Mouse (Mus musculus): ENCODE data around the gene Krtap14. TPM values are rescaled to one million over a fixed set of nuclear protein-coding genes. Genes with fewer than 3 reads are reported as not detected.
A peak's percentile ranks its signal among the peaks of the same experiment; 100 is the strongest.

Krtap14 gene
- polyA plus RNA-seq, 1 experiment from 2014 or later, result not detected

GRCm38 (mm10) chr16:88847363-88847762 lies 21.4 kb upstream of the Krtap14 start:
- Histone ChIP-seq H3K4me3 (ENCODE audit: low read depth, low read length) (no peak overlapping the region), H3K27me3 (ENCODE audit: insufficient read depth, low read length) (no peaks in the 10 kb centered on the region), H3K4me2 (ENCODE audit: low read depth, low read length) (no peak overlapping the region), H3K4me1 (ENCODE audit: insufficient read depth) (peaks cover 2% of the 10 kb centered on the region; the same call in 1 of the 2 replicates), H3K27ac (ENCODE audit: low read depth) (peak overlapping the region; percentile 80), H3K9ac (replicated peaks) (no peak overlapping the region), H3K9me3 (ENCODE audit: low read length) (no peaks in the 10 kb centered on the region), H3K36me3 (replicated peaks; ENCODE audit: insufficient read depth, low read length) (no peaks in the 10 kb centered on the region)
- no peak for DNase-seq
- 64% methylated on average over 1 of the region's 1 CpGs for WGBS (ENCODE audit: insufficient replicate concordance)
- ATAC-seq, result 0 out of 2 replicates have a peak, but pooled peaks have one; percentile 37
- TF ChIP-seq EP300 (IDR thresholded peaks at IDR 0.05; ENCODE audit: low read depth) (no peak), CTCF (IDR thresholded peaks at IDR 0.05; ENCODE audit: low read depth) (no peak)

- H3K27ac ChIP-seq (ENCODE audit: low read depth), result no peak overlapping the region
- no peak overlapping the region for H3K9ac ChIP-seq (replicated peaks)
- ATAC-seq (no peak), DNase-seq (no peak)
- WGBS (ENCODE audit: insufficient replicate concordance), result 69% methylated on average over 3 of the region's 3 CpGs
- no peaks in the 10 kb centered on the region for H3K36me3 ChIP-seq (replicated peaks; ENCODE audit: insufficient read depth, low read length)
- no peaks in the 10 kb centered on the region for H3K27me3 ChIP-seq (ENCODE audit: insufficient read depth, low read length)
- no peaks in the 10 kb centered on the region for H3K9me3 ChIP-seq (ENCODE audit: low read length)
- H3K4me2 ChIP-seq (ENCODE audit: low read depth, low read length), result no peak overlapping the region
- TF ChIP-seq EP300 (IDR thresholded peaks at IDR 0.05; ENCODE audit: low read depth) (no peak), CTCF (IDR thresholded peaks at IDR 0.05; ENCODE audit: low read depth) (no peak)
- H3K4me3 ChIP-seq (ENCODE audit: low read depth, low read length), result no peak overlapping the region
- H3K4me1 ChIP-seq (ENCODE audit: insufficient read depth), result no peaks in the 10 kb centered on the region
Measured at GRCm38 (mm10) chr16:88826978-88827377, 1.0 kb upstream of the Krtap14 start.

GRCm38 (mm10) chr16:88823736-88824135 lies 2.2 kb downstream of the Krtap14 start:
- Histone ChIP-seq H3K4me2 (ENCODE audit: low read depth, low read length) (no peak overlapping the region), H3K27ac (ENCODE audit: low read depth) (no peak overlapping the region), H3K9me3 (ENCODE audit: low read length) (no peaks in the 10 kb centered on the region), H3K4me1 (ENCODE audit: insufficient read depth) (no peaks in the 10 kb centered on the region), H3K36me3 (replicated peaks; ENCODE audit: insufficient read depth, low read length) (no peaks in the 10 kb centered on the region), H3K4me3 (ENCODE audit: low read depth, low read length) (no peak overlapping the region), H3K27me3 (ENCODE audit: insufficient read depth, low read length) (no peaks in the 10 kb centered on the region), H3K9ac (replicated peaks) (no peak overlapping the region)
- ATAC-seq (no peak), DNase-seq (no peak)
- 72% methylated on average over 3 of the region's 3 CpGs for WGBS (ENCODE audit: insufficient replicate concordance)
- TF ChIP-seq CTCF (IDR thresholded peaks at IDR 0.05; ENCODE audit: low read depth) (peak; percentile 63), EP300 (IDR thresholded peaks at IDR 0.05; ENCODE audit: low read depth) (no peak)

- whole genome bisulfite sequencing (ENCODE audit: insufficient replicate concordance), result 60% methylated on average over 3 of the region's 3 CpGs
- ATAC-seq, result no peak
- H3K4me1 ChIP-seq (ENCODE audit: insufficient read depth), result no peaks in the 10 kb centered on the region
- H3K4me3 ChIP-seq (ENCODE audit: low read depth, low read length), result no peak within 1 kb of the TSS
- no peak for DNase-seq
- no peaks in the 10 kb centered on the region for H3K9me3 ChIP-seq (ENCODE audit: low read length)
- no peaks in the 10 kb centered on the region for H3K27me3 ChIP-seq (ENCODE audit: insufficient read depth, low read length)
- no peak within 1 kb of the TSS for H3K4me2 ChIP-seq (ENCODE audit: low read depth, low read length)
- no peak within 1 kb of the TSS for H3K27ac ChIP-seq (ENCODE audit: low read depth)
- H3K9ac ChIP-seq (replicated peaks), result no peak within 1 kb of the TSS
- TF ChIP-seq EP300 (IDR thresholded peaks at IDR 0.05; ENCODE audit: low read depth), result no peak
- TF ChIP-seq CTCF (IDR thresholded peaks at IDR 0.05; ENCODE audit: low read depth), result no peak
- H3K36me3 ChIP-seq (replicated peaks; ENCODE audit: insufficient read depth, low read length), result no peaks in the 10 kb centered on the region
Measured at GRCm38 (mm10) chr16:88820066-88820465, 5.9 kb downstream of the Krtap14 start, which contains the start of gene Krtap15. TSS of gene Krtap15 (plus strand) at chr16:88820215.

GRCm38 (mm10) chr16:88811827-88812226 lies 14.1 kb downstream of the Krtap14 start, which contains the start of gene Gm20741:
TSS of gene Gm20741 (minus strand) at chr16:88812220.
- WGBS (ENCODE audit: insufficient replicate concordance), result 68% methylated on average over 2 of the region's 2 CpGs
- Histone ChIP-seq H3K27me3 (ENCODE audit: insufficient read depth, low read length) (no peaks in the 10 kb centered on the region), H3K9me3 (ENCODE audit: low read length) (no peaks in the 10 kb centered on the region; the same call in 1 of the 2 replicates), H3K4me3 (ENCODE audit: low read depth, low read length) (no peak within 1 kb of the TSS), H3K4me2 (ENCODE audit: low read depth, low read length) (no peak within 1 kb of the TSS), H3K27ac (ENCODE audit: low read depth) (no peak within 1 kb of the TSS), H3K4me1 (ENCODE audit: insufficient read depth) (no peaks in the 10 kb centered on the region), H3K9ac (replicated peaks) (no peak within 1 kb of the TSS), H3K36me3 (replicated peaks; ENCODE audit: insufficient read depth, low read length) (no peaks in the 10 kb centered on the region)
- TF ChIP-seq CTCF (IDR thresholded peaks at IDR 0.05; ENCODE audit: low read depth), result no peak
- TF ChIP-seq EP300 (IDR thresholded peaks at IDR 0.05; ENCODE audit: low read depth), result no peak
- no peak for DNase-seq
- no peak for ATAC-seq

GRCm38 (mm10) chr16:88786786-88787185 lies 39.2 kb downstream of the Krtap14 start:
- Histone ChIP-seq H3K9me3 (ENCODE audit: low read length) (no peaks in the 10 kb centered on the region), H3K36me3 (replicated peaks; ENCODE audit: insufficient read depth, low read length) (no peaks in the 10 kb centered on the region), H3K27me3 (ENCODE audit: insufficient read depth, low read length) (no peaks in the 10 kb centered on the region), H3K4me3 (ENCODE audit: low read depth, low read length) (no peak overlapping the region), H3K27ac (ENCODE audit: low read depth) (no peak overlapping the region), H3K4me1 (ENCODE audit: insufficient read depth) (no peaks in the 10 kb centered on the region), H3K9ac (replicated peaks) (no peak overlapping the region), H3K4me2 (ENCODE audit: low read depth, low read length) (no peak overlapping the region)
- no peak for TF ChIP-seq EP300 (IDR thresholded peaks at IDR 0.05; ENCODE audit: low read depth)
- no peak for TF ChIP-seq CTCF (IDR thresholded peaks at IDR 0.05; ENCODE audit: low read depth)
- no peak for DNase-seq
- 65% methylated on average over 2 of the region's 2 CpGs for WGBS (ENCODE audit: insufficient replicate concordance)
- ATAC-seq, result no peak

- H3K27ac ChIP-seq (ENCODE audit: low read depth), result no peak within 1 kb of the TSS
- DNase-seq (no peak), ATAC-seq (no peak)
- no peak for TF ChIP-seq CTCF (IDR thresholded peaks at IDR 0.05; ENCODE audit: low read depth)
- no peak for TF ChIP-seq EP300 (IDR thresholded peaks at IDR 0.05; ENCODE audit: low read depth)
- no peaks in the 10 kb centered on the region for H3K36me3 ChIP-seq (replicated peaks; ENCODE audit: insufficient read depth, low read length)
- H3K9ac ChIP-seq (replicated peaks), result no peak within 1 kb of the TSS
- no peaks in the 10 kb centered on the region for H3K27me3 ChIP-seq (ENCODE audit: insufficient read depth, low read length)
- no peaks in the 10 kb centered on the region for H3K4me1 ChIP-seq (ENCODE audit: insufficient read depth)
- no peaks in the 10 kb centered on the region for H3K9me3 ChIP-seq (ENCODE audit: low read length)
- H3K4me2 ChIP-seq (ENCODE audit: low read depth, low read length), result no peak within 1 kb of the TSS
- 80% methylated on average over 5 of the region's 6 CpGs for WGBS (ENCODE audit: insufficient replicate concordance)
- H3K4me3 ChIP-seq (ENCODE audit: low read depth, low read length), result no peak within 1 kb of the TSS
Measured at GRCm38 (mm10) chr16:88777596-88777995, 48.3 kb downstream of the Krtap14 start, which contains the start of gene Gm5965. TSS of gene Gm5965 (plus strand) at chr16:88777896.
